Mouse (Mus musculus): ENCODE measurements at regions not wholly inside any gene's neighbourhood (a gene's known extent, or its start where the extent isn't known, plus 50 kb on each side); places are given as distances from the start of the nearest gene placed in this dataset.

GRCm38 (mm10) chr3:6504136-6504535 lies 116.1 kb downstream of the 1700008P02Rik start:
- TF ChIP-seq CTCF (IDR thresholded peaks at IDR 0.05; ENCODE audit: borderline replicate concordance, insufficient read depth, low read depth, low read length) (no peak), POLR2A (IDR thresholded peaks at IDR 0.05; ENCODE audit: borderline replicate concordance, insufficient read depth, low read length) (no peak)

Measured in cerebellum, adult 2 months (tissue).